Mouse (Mus musculus) heart, embryonic 16.5 days (tissue): ENCODE measurements around the gene Trabd2b. TPM values are rescaled to one million over a fixed set of nuclear protein-coding genes. Genes with fewer than 3 reads are reported as not detected.
A peak's percentile ranks its signal among the peaks of the same experiment; 100 is the strongest.

ENCODE experiments used
- ATAC-seq: fragments of 200-750 bp; cut with Nextera tagmentation; replicated peaks from 2 replicates; pipeline ENCODE4 v1.8.0; 2017; ENCODE audit warnings: moderate number of reproducible peaks; ENCODE audit not compliant: insufficient read depth, low FRiP score; ENCODE audit errors: extremely low read depth
- H3K27ac ChIP-seq: fragments of 300-500 bp; sonication (generic); 2 replicates; pipeline ENCODE4 v1.5.1; 2014; ENCODE audit warnings: mild to moderate bottlenecking, low read length, control low read depth, moderate library complexity
- H3K27me3 ChIP-seq: fragments of 300-500 bp; sonication (generic); 2 replicates; pipeline ENCODE4 v1.6.1; 2014; ENCODE audit warnings: low read length, mixed read lengths; ENCODE audit not compliant: control insufficient read depth, insufficient read depth
- H3K36me3 ChIP-seq: fragments of 300-500 bp; sonication (generic); 2 replicates; pipeline ENCODE4 v1.6.1; 2014; ENCODE audit not compliant: control insufficient read depth, insufficient read depth
- H3K4me1 ChIP-seq: fragments of 300-500 bp; sonication (generic); 2 replicates; pipeline ENCODE4 v1.6.1; 2014; ENCODE audit warnings: low read length, mixed read lengths; ENCODE audit not compliant: control insufficient read depth, insufficient read depth
- H3K4me2 ChIP-seq: fragments of 300-500 bp; sonication (generic); 2 replicates; pipeline ENCODE4 v1.6.1; 2014; ENCODE audit warnings: low read depth, mild to moderate bottlenecking, control low read depth, low read length
- H3K4me3 ChIP-seq: fragments of 300-500 bp; sonication (generic); 2 replicates; pipeline ENCODE4 v1.5.1; 2014; ENCODE audit warnings: mild to moderate bottlenecking, control low read depth, low read length
- H3K9ac ChIP-seq: fragments of 300-500 bp; sonication (generic); 2 replicates; pipeline ENCODE4 v1.6.1; 2014; ENCODE audit warnings: low read length, control low read depth
- H3K9me3 ChIP-seq: fragments of 300-500 bp; sonication (generic); replicated peaks from 2 replicates; pipeline ENCODE4 v1.6.1; 2016; ENCODE audit warnings: low read length; ENCODE audit not compliant: control insufficient read depth
- whole genome bisulfite sequencing: fragments of 180-500 bp; shearing (Covaris S2); extraction: QIAGEN DNeasy Blood & Tissue Kit; methylation state at CpG from one replicate; pipeline ENCODE4 v1.1.7; 2014; 5-methylcytosine and 5-hydroxymethylcytosine counted together
- polyA plus RNA-seq: library from polyadenylated mRNA; unstranded; fragments of >200 nt; fragmentation: Nextera tagmentation; extraction: Ambion mirVana; gene quantifications from 2 replicates; pipeline ENCODE4 v1.2.1, GENCODE M21; 2015

The Trabd2b gene
- polyA plus RNA-seq, 1 experiment from 2014 or later: 3.4 TPM

DNA sequence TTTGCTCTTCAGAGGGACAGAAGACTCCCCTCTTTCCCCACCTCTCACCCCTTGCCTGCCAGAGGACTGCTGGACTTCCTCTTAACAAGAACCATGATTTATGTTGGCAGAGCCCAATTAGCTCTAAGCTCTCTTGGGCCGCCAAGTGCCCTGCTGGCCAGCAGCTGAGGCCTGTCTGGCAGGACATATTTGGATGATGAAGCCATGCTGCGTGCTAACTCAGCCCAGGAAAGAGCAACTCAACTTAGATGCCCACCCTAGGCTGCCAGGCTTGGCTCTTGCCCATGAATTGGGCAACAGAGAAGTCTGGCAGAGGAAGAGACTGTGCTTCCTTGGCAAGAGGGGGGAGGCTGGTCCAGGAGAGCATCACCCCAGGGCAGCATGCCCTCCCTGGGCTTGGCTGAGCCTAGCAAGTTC is 20.1 kb upstream of the Trabd2b start:
- no peaks in the 10 kb centered on the region for H3K4me1 ChIP-seq
- no peak overlapping the region for H3K27ac ChIP-seq
- no peaks in the 10 kb centered on the region for H3K36me3 ChIP-seq
- H3K27me3 ChIP-seq: no peaks in the 10 kb centered on the region
- H3K4me3 ChIP-seq: no peak overlapping the region
- no peak overlapping the region for H3K9ac ChIP-seq
- no peaks in the 10 kb centered on the region for H3K9me3 ChIP-seq
- 79% methylated on average over 2 of the region's 2 CpGs for WGBS
- peak; percentile 32; the same call in 1 of the 2 replicates for ATAC-seq
- H3K4me2 ChIP-seq: no peak overlapping the region

- Histone ChIP-seq H3K4me3 (no peak overlapping the region), H3K9ac (no peak overlapping the region), H3K4me1 (no peaks in the 10 kb centered on the region), H3K9me3 (no peaks in the 10 kb centered on the region), H3K36me3 (no peaks in the 10 kb centered on the region), H3K27ac (no peak overlapping the region), H3K4me2 (no peak overlapping the region), H3K27me3 (no peaks in the 10 kb centered on the region)
- ATAC-seq: no peak
- WGBS: 72% methylated on average over 2 of the region's 2 CpGs
Observed at GRCm38 (mm10) chr4:114387527-114388135, 18.9 kb upstream of the Trabd2b start.

DNA sequence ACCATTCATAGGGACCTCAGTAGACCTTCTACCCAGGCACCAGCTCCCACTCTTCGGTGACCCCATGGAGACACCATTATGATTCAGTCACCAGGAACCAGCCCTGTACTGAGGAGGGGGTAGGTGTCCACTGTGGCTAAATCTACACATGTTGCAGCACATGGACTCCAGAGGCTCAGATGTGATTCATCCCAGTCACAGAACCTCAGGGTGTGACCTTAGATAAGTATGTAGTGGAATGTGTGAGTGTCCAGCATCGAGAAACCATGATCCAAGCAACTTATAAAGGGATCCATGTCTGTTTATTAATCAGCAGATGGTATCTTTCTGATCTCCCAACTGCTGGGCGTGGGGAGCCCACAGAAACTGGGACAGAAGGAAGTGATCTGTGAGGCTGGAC is 18.2 kb upstream of the Trabd2b start:
- WGBS: 68% methylated on average over 3 of the region's 3 CpGs
- H3K9me3 ChIP-seq: no peaks in the 10 kb centered on the region
- H3K4me3 ChIP-seq: no peak overlapping the region
- H3K27ac ChIP-seq: no peak overlapping the region
- no peaks in the 10 kb centered on the region for H3K36me3 ChIP-seq
- H3K9ac ChIP-seq: no peak overlapping the region
- ATAC-seq: no peak
- 0 out of 2 replicates have a peak, but pooled peaks cover under 1% of the 10 kb centered on the region for H3K27me3 ChIP-seq
- no peaks in the 10 kb centered on the region for H3K4me1 ChIP-seq
- no peak overlapping the region for H3K4me2 ChIP-seq

DNA sequence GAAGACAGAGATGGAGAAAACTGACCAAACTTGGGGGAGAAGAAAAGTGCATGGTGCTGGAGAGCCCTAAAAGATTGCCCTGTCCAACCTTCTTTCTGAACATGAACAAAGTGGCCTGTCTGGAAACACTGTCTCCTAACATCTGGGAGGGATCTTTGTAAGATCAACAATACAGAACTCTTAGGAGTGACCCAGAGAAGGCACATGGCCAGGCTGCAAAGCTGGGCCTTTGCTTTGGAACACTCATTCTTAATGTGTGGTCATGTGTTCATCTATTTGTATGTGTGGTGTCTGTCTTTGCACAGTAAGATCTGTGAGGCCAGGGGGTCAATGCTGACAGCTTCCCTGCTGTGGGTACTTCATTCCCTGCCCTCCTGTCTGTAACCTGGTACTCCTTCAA is 16.9 kb upstream of the Trabd2b start:
- Histone ChIP-seq H3K36me3 (no peaks in the 10 kb centered on the region), H3K27ac (no peak overlapping the region), H3K9ac (no peak overlapping the region), H3K4me1 (no peaks in the 10 kb centered on the region), H3K9me3 (no peaks in the 10 kb centered on the region), H3K4me2 (no peak overlapping the region), H3K4me3 (no peak overlapping the region), H3K27me3 (peaks cover 6% of the 10 kb centered on the region; the same call in 1 of the 2 replicates)
- no peak for ATAC-seq

DNA sequence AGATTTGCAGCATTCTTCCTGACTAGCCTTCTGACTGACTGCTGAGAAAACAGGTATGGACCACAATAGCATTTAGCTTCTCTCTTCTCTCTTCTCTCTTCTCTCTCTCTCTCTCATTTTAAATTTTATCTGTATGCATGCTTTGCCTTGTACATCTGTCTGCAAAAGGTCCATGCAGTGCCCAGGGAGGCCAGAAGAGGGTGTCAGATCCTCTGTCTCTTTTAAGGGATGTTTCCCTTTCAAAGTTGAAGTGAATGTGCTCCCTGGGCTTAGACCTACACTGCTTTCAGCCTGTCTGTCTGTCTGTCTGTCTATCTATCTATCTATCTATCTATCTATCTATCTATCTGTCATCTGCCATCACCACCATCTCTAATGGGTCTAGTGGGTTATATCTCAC is 8.9 kb upstream of the Trabd2b start:
- no peaks in the 10 kb centered on the region for H3K36me3 ChIP-seq
- H3K4me2 ChIP-seq: no peak overlapping the region
- peaks cover 36% of the 10 kb centered on the region for H3K27me3 ChIP-seq
- no peaks in the 10 kb centered on the region for H3K4me1 ChIP-seq
- H3K4me3 ChIP-seq: no peak overlapping the region
- H3K9ac ChIP-seq: no peak overlapping the region
- no peaks in the 10 kb centered on the region for H3K9me3 ChIP-seq
- no peak for ATAC-seq
- H3K27ac ChIP-seq: no peak overlapping the region

GRCm38 (mm10) chr4:114399821-114400220 is 6.7 kb upstream of the Trabd2b start:
- peaks cover 37% of the 10 kb centered on the region for H3K27me3 ChIP-seq
- no peaks in the 10 kb centered on the region for H3K9me3 ChIP-seq
- H3K4me3 ChIP-seq: no peak overlapping the region
- no peak overlapping the region for H3K9ac ChIP-seq
- WGBS: 72% methylated on average over 3 of the region's 3 CpGs
- no peak for ATAC-seq
- H3K36me3 ChIP-seq: no peaks in the 10 kb centered on the region
- H3K27ac ChIP-seq: no peak overlapping the region
- no peak overlapping the region for H3K4me2 ChIP-seq
- H3K4me1 ChIP-seq: no peaks in the 10 kb centered on the region

DNA sequence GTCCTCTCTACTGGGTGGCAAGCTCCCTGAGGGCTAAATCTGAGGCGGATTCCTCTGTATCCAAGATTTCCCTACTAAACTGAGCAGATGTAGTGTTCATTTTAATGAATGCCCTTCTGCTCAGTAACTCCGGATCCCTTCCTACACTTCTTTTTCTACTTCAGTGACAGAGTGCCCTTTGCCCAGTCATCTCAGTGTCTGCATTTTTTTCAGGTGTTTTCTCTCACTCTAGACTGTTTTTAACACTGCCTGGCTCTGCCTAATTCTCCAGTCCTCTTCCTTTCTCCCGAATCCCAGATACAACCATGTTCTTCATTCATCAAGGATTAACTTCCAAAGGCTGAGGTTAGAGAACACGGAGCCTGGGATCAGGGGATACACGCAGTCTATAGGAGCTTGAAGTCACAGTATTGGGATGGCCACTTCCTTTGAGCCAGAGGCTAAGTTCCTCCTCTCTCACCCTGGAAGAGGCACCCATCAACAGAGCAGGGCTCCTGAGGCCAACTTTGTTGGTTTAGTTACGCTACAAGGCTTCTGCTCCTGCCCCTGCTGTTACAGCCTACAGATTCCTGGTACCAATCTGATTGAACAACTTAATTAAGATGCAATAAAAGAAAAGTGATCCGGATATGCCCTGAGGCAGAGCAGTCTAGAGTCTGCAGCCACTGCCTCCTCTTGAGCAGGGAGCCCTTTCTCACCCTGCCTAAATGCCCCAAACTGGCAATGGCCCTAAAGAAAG is 4.4 kb upstream of the Trabd2b start:
- 68% methylated on average over 7 of the region's 7 CpGs for WGBS
- H3K4me3 ChIP-seq: no peak overlapping the region
- H3K9ac ChIP-seq: no peak overlapping the region
- no peaks in the 10 kb centered on the region for H3K9me3 ChIP-seq
- peaks cover 40% of the 10 kb centered on the region for H3K27me3 ChIP-seq
- no peaks in the 10 kb centered on the region for H3K36me3 ChIP-seq
- peaks cover 3% of the 10 kb centered on the region; the same call in 1 of the 2 replicates for H3K4me1 ChIP-seq
- H3K27ac ChIP-seq: no peak overlapping the region
- no peak overlapping the region for H3K4me2 ChIP-seq
- no peak for ATAC-seq

- peak overlapping the region; percentile 87 for H3K9ac ChIP-seq
- peaks cover 21% of the 10 kb centered on the region for H3K4me1 ChIP-seq
- no peaks in the 10 kb centered on the region for H3K9me3 ChIP-seq
- peak; percentile 87 for ATAC-seq
- WGBS: under 1% methylated on average over 39 of the region's 74 CpGs
- H3K4me2 ChIP-seq: peak overlapping the region; percentile 99
- H3K27ac ChIP-seq: peak overlapping the region; percentile 85
- H3K27me3 ChIP-seq: peaks cover 54% of the 10 kb centered on the region
- H3K4me3 ChIP-seq: peak overlapping the region; percentile 81
- no peaks in the 10 kb centered on the region for H3K36me3 ChIP-seq
Observed at GRCm38 (mm10) chr4:114405682-114406354, 706 bp upstream of the Trabd2b start.

DNA sequence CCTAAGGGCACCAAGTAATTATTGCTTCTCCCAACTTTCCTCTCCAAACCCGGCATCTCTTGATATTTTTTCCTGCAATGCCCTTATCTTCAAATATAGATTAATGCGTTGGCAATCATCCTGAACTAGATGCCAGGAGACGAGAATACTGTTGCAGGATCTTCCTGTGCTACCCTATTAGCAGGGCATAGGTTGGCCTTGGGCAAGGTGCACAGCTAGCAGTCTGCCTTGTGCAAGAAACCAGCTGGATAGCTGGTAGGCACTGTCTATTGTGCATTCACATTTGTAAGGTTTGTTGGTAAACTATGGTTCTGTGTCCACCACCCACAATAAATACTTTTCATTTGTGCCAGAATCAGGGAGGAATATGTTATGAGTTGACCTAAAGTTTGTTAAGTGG is 992 bp downstream of the Trabd2b start:
- H3K4me2 ChIP-seq: peak overlapping the region; percentile 99
- H3K27me3 ChIP-seq: peaks cover 56% of the 10 kb centered on the region
- H3K36me3 ChIP-seq: no peaks in the 10 kb centered on the region
- H3K27ac ChIP-seq: no peak overlapping the region
- H3K4me1 ChIP-seq: peaks cover 34% of the 10 kb centered on the region
- no peak for ATAC-seq
- H3K9ac ChIP-seq: peak overlapping the region; percentile 87
- H3K9me3 ChIP-seq: no peaks in the 10 kb centered on the region
- WGBS: 48% methylated on average over 3 of the region's 3 CpGs
- peak overlapping the region; percentile 81 for H3K4me3 ChIP-seq
